Mouse (Mus musculus): ENCODE results near the gene Gm10322.

Gm10322 gene

DNA sequence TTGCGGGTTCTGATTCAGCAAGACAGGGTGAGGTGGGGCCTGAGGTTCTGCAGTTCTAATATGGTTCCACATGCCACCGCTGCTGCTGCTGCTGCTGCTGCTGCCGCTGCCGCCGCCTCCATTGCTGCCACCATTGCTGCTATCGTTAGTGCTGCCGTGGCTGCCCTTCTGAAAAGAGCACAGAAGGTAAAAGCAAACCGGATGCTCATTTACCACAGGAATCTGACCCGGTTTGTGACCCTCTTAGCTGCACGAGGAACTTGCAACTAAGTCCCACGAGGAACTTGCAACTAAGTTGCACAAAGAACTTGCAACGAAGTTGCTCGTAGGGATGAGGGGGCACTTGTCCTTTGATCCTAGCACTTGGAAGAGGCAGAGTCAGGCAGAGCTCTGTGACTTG lies 40.9 kb downstream of the Gm10322 start:
- no peak for DNase-seq (ENCODE audit: low read depth)

GRCm38 (mm10) chr10:59664765-59665164 lies 48.9 kb downstream of the Gm10322 start:
- no peak for DNase-seq (ENCODE audit: low read depth)

DNA sequence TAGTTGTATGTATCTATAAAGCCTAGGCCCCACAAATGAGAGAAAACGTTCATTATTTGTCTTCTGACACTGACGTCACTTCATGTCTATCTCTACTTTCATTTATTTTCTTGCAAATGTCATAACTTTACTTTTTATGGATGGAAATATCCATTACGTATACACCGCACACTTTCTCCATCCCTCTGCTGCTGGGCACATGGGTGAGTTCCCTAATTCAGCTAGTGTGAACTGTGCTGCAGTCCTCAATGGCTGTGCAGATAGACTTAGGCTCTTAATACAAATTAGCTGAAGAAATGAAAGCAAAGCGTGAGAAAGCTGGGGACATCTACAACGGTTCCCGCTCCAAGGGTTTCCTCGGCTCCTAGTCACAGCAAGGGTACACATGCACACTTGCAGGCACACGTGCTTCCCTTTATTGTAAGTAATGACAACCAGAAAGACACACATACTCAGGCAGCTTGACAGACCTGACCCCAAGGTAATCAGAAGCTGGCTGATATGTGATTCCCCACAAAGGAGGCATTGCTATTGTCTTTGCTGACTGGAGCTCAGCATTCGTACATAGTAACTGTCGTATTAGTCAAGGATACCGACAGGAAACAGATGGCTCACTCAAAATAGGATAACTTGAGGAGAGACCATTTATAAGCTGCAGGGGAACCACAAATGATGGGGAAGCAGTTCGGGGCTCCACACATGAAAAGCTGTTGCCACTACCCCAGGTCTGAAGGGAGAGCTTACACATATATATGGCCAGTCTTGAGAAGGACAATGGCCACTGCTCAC lies 49.8 kb downstream of the Gm10322 start:
- no peak for DNase-seq (ENCODE audit: low read depth)

All from c-Kit-positive CD71-positive TER-119-negative erythroid progenitor cells, embryonic 14.5 days (primary cell).